Mouse (Mus musculus) MEL (cell line): ENCODE measurements around the gene Cenpt. TPM values are rescaled to one million over a fixed set of nuclear protein-coding genes. Genes with fewer than 3 reads are reported as not detected.
A peak's percentile ranks its signal among the peaks of the same experiment; 100 is the strongest.

ENCODE experiments used
- DNase-seq: peaks from one replicate; pipeline ENCODE4 v3.0.0; 2011; ENCODE audit warnings: low read depth, low spot score
- H3K27ac ChIP-seq: 2 replicates; pipeline ENCODE4 v1.5.1; 2012; ENCODE audit warnings: low read depth, mild to moderate bottlenecking, control low read depth, low read length, moderate library complexity; ENCODE audit not compliant: control insufficient read depth
- H3K27me3 ChIP-seq, 2 experiments: fragments of 150-350 bp in 1 of 2; sonication (generic) in 1 of 2; 2 replicates each; pipeline ENCODE4 v1.6.1; 2012; ENCODE audit warnings: low read length in 2 of 2, mild to moderate bottlenecking in 2 of 2, improper control_type of control experiment in 1 of 2, moderate library complexity in 1 of 2; ENCODE audit not compliant: insufficient read depth in 2 of 2, control insufficient read depth in 1 of 2
- H3K36me3 ChIP-seq, 2 experiments: 2 replicates each; pipeline ENCODE4 v1.6.1; 2012 to 2014; ENCODE audit warnings: low read length in 2 of 2, improper control_type of control experiment in 1 of 2, inconsistent platforms in 1 of 2, mild to moderate bottlenecking in 1 of 2; ENCODE audit not compliant: insufficient read depth in 2 of 2, control insufficient read depth in 1 of 2
- H3K4me1 ChIP-seq, 2 experiments: fragments of 150-350 bp in 1 of 2; sonication (generic) in 1 of 2; 2 replicates each; pipeline ENCODE4 v1.6.1; 2012; ENCODE audit warnings: low read length in 2 of 2, improper control_type of control experiment in 1 of 2, mild to moderate bottlenecking in 1 of 2; ENCODE audit not compliant: insufficient read depth in 2 of 2, control insufficient read depth in 1 of 2
- H3K4me3 ChIP-seq, 2 experiments: fragments of 150-350 bp in 1 of 2; sonication (generic) in 1 of 2; 2 replicates each; pipeline ENCODE4 v1.5.1; 2012; ENCODE audit warnings: low read depth in 2 of 2, low read length in 2 of 2, mild to moderate bottlenecking in 2 of 2, moderate library complexity in 2 of 2, control low read depth in 1 of 2, improper control_type of control experiment in 1 of 2; ENCODE audit not compliant: control insufficient read depth in 1 of 2, insufficient read depth in 1 of 2
- H3K79me2 ChIP-seq: 2 replicates; pipeline ENCODE4 v1.6.1; 2012; ENCODE audit warnings: mild to moderate bottlenecking, low read length, moderate library complexity; ENCODE audit not compliant: control insufficient read depth, poor library complexity, insufficient read depth
- H3K9ac ChIP-seq: 2 replicates; pipeline ENCODE4 v1.6.1; 2012; ENCODE audit warnings: low read depth, mild to moderate bottlenecking, control low read depth, low read length, moderate library complexity; ENCODE audit not compliant: control insufficient read depth, poor library complexity, severe bottlenecking
- H3K9me3 ChIP-seq: fragments of 150-350 bp; sonication (generic); replicated peaks from 2 replicates; pipeline ENCODE4 v1.6.1; 2012; ENCODE audit warnings: mild to moderate bottlenecking, low read length, improper control_type of control experiment, moderate library complexity; ENCODE audit not compliant: insufficient read depth
- BHLHE40 ChIP-seq: IDR thresholded peaks from 2 replicates; pipeline ENCODE4 v1.6.1; 2012; ENCODE audit warnings: low read depth, mild to moderate bottlenecking, inconsistent platforms, low read length, improper control_type of control experiment, borderline replicate concordance
- CHD1 ChIP-seq: IDR thresholded peaks from 2 replicates; pipeline ENCODE4 v1.6.1; 2012; ENCODE audit warnings: low read depth, mild to moderate bottlenecking, inconsistent platforms, low read length, improper control_type of control experiment
- CHD2 ChIP-seq: IDR thresholded peaks from 2 replicates; pipeline ENCODE4 v1.6.1; 2011; ENCODE audit warnings: low read length, improper control_type of control experiment
- CTCF ChIP-seq, 3 experiments: IDR thresholded peaks in 2 of 3; conservative IDR thresholded peaks in 1 of 3; 2 replicates each; pipeline ENCODE4 v1.5.1; 2011 to 2012; ENCODE audit warnings: low read length in 3 of 3, low read depth in 2 of 3, mild to moderate bottlenecking in 2 of 3, improper control_type of control experiment in 1 of 3, inconsistent platforms in 1 of 3, mixed read lengths in 1 of 3, moderate library complexity in 1 of 3; ENCODE audit not compliant: control insufficient read depth in 1 of 3, insufficient read depth in 1 of 3, poor library complexity in 1 of 3, severe bottlenecking in 1 of 3
- E2F4 ChIP-seq: IDR thresholded peaks from 2 replicates; pipeline ENCODE4 v1.6.1; 2011; ENCODE audit warnings: low read depth, low read length, improper control_type of control experiment, borderline replicate concordance
- ELF1 ChIP-seq: IDR thresholded peaks from 2 replicates; pipeline ENCODE4 v1.6.1; 2014; ENCODE audit warnings: low read depth, mild to moderate bottlenecking, inconsistent platforms, low read length, improper control_type of control experiment, moderate library complexity
- EP300 ChIP-seq, 2 experiments: IDR thresholded peaks; 2 replicates each; pipeline ENCODE4 v1.6.1; 2011; ENCODE audit warnings: improper control_type of control experiment in 2 of 2, low read length in 2 of 2, low read depth in 1 of 2, mild to moderate bottlenecking in 1 of 2
- GATA1 ChIP-seq: IDR thresholded peaks from 2 replicates; pipeline ENCODE4 v1.6.1; 2011; ENCODE audit warnings: low read depth, low read length, improper control_type of control experiment
- HCFC1 ChIP-seq: IDR thresholded peaks from 2 replicates; pipeline ENCODE4 v1.6.1; 2012; ENCODE audit warnings: low read depth, mild to moderate bottlenecking, inconsistent platforms, low read length, improper control_type of control experiment, moderate library complexity
- JUND ChIP-seq: IDR thresholded peaks from 2 replicates; pipeline ENCODE4 v1.6.1; 2011; ENCODE audit warnings: low read depth, mild to moderate bottlenecking, improper control_type of control experiment, low read length
- KAT2A ChIP-seq: conservative IDR thresholded peaks from 2 replicates; pipeline ENCODE4 v1.6.1; 2012; ENCODE audit warnings: low read depth, low read length, improper control_type of control experiment, inconsistent platforms
- MAFK ChIP-seq: IDR thresholded peaks from 2 replicates; pipeline ENCODE4 v1.6.1; 2011; ENCODE audit warnings: low read depth, mild to moderate bottlenecking, low read length, improper control_type of control experiment, borderline replicate concordance
- MAX ChIP-seq: IDR thresholded peaks from 2 replicates; pipeline ENCODE4 v1.6.1; 2011; ENCODE audit warnings: low read length, improper control_type of control experiment
- MAZ ChIP-seq: IDR thresholded peaks from 2 replicates; pipeline ENCODE4 v1.6.1; 2012; ENCODE audit warnings: low read depth, mild to moderate bottlenecking, inconsistent platforms, low read length, improper control_type of control experiment
- MEF2A ChIP-seq: IDR thresholded peaks from 2 replicates; pipeline ENCODE4 v1.6.1; 2014; ENCODE audit warnings: low read depth, mild to moderate bottlenecking, inconsistent platforms, low read length, improper control_type of control experiment; ENCODE audit not compliant: poor library complexity, insufficient replicate concordance, severe bottlenecking; ENCODE audit errors: extremely low read depth
- NELFE ChIP-seq: IDR thresholded peaks from 2 replicates; pipeline ENCODE4 v1.6.1; 2011; ENCODE audit warnings: low read depth, low read length, improper control_type of control experiment
- NRF1 ChIP-seq: IDR thresholded peaks from 2 replicates; pipeline ENCODE4 v1.6.1; 2014; ENCODE audit warnings: low read depth, mild to moderate bottlenecking, inconsistent platforms, low read length, improper control_type of control experiment, moderate library complexity; ENCODE audit not compliant: poor library complexity, insufficient read depth, severe bottlenecking
- POLR2A ChIP-seq, 2 experiments: IDR thresholded peaks; 2 replicates each; pipeline ENCODE4 v1.6.1; 2011 to 2012; ENCODE audit warnings: low read length in 2 of 2, mild to moderate bottlenecking in 2 of 2, control low read depth in 1 of 2, improper control_type of control experiment in 1 of 2, low read depth in 1 of 2, moderate library complexity in 1 of 2; ENCODE audit not compliant: control insufficient read depth in 1 of 2, insufficient read depth in 1 of 2, poor library complexity in 1 of 2
- POLR2AphosphoS2 ChIP-seq: IDR thresholded peaks from 2 replicates; pipeline ENCODE4 v1.6.1; 2011; ENCODE audit warnings: low read length, improper control_type of control experiment
- RCOR1 ChIP-seq: IDR thresholded peaks from 2 replicates; pipeline ENCODE4 v1.6.1; 2012; ENCODE audit warnings: low read depth, mild to moderate bottlenecking, inconsistent platforms, low read length, improper control_type of control experiment
- SMC3 ChIP-seq: IDR thresholded peaks from 2 replicates; pipeline ENCODE4 v1.6.1; 2011; ENCODE audit warnings: low read depth, low read length, improper control_type of control experiment
- TBP ChIP-seq: IDR thresholded peaks from 2 replicates; pipeline ENCODE4 v1.8.0; 2011; ENCODE audit warnings: low read depth, low read length, improper control_type of control experiment
- TCF12 ChIP-seq: IDR thresholded peaks from 2 replicates; pipeline ENCODE4 v1.6.1; 2014; ENCODE audit warnings: low read depth, mild to moderate bottlenecking, inconsistent platforms, low read length, improper control_type of control experiment, moderate library complexity
- USF2 ChIP-seq, 2 experiments: IDR thresholded peaks; 2 replicates each; pipeline ENCODE4 v1.6.1; 2011 to 2012; ENCODE audit warnings: improper control_type of control experiment in 2 of 2, low read length in 2 of 2, borderline replicate concordance in 1 of 2, inconsistent platforms in 1 of 2, low read depth in 1 of 2, mild to moderate bottlenecking in 1 of 2; ENCODE audit not compliant: insufficient read depth in 1 of 2
- ZC3H11A ChIP-seq: IDR thresholded peaks from 2 replicates; pipeline ENCODE4 v1.6.1; 2012; ENCODE audit warnings: low read depth, mild to moderate bottlenecking, inconsistent platforms, low read length, improper control_type of control experiment
- ZMIZ1 ChIP-seq: IDR thresholded peaks from 2 replicates; pipeline ENCODE4 v1.6.1; 2012; ENCODE audit warnings: low read depth, mild to moderate bottlenecking, inconsistent platforms, low read length, improper control_type of control experiment, moderate library complexity
- ZNF384 ChIP-seq: IDR thresholded peaks from 2 replicates; pipeline ENCODE4 v1.6.1; 2012; ENCODE audit warnings: low read depth, mild to moderate bottlenecking, inconsistent platforms, low read length, improper control_type of control experiment
- polyA plus RNA-seq, 2 experiments: library from polyadenylated mRNA; stranded (reverse) in 1 of 2; unstranded in 1 of 2; fragments of >175 nt in 1 of 2; fragments of >200 nt in 1 of 2; gene quantifications; 2 replicates each; pipeline versions ENCODE4 v1.2.1 to v1.2.4; 2012; ENCODE audit warnings: low replicate concordance in 2 of 2, low read depth in 1 of 2; ENCODE audit not compliant: insufficient read length in 2 of 2, insufficient read depth in 1 of 2, missing spikeins in 1 of 2
- total RNA-seq: library from RNA; depleted of rRNA; stranded (reverse); fragments of 300-350 nt; gene quantifications from 2 replicates; pipeline ENCODE4 v1.2.3, GENCODE M21; 2012

The Cenpt gene
- total and polyA plus RNA-seq, 3 experiments, result 14.2 to 26.5 TPM; not detected in 1

GRCm38 (mm10) chr8:105897801-105898480, 44.9 kb upstream of the Cenpt start:
- Histone ChIP-seq H3K9ac (no peak overlapping the region), H3K9me3 (no peaks in the 10 kb centered on the region), H3K4me1 (peaks cover 5 to 8% of the 10 kb centered on the region in 2 experiments), H3K27me3 (no peaks in the 10 kb centered on the region), H3K79me2 (peaks cover 6% of the 10 kb centered on the region; the same call in 1 of the 2 replicates), H3K36me3 (peaks cover 0 to 6% of the 10 kb centered on the region in 2 experiments; a peak in 2 of 4 replicates), H3K27ac (no peak overlapping the region), H3K4me3 (no peak overlapping the region)
- TF ChIP-seq TCF12 (no peak), ELF1 (no peak), TBP (no peak), POLR2A (IDR thresholded peaks at IDR 0.05; ENCODE audit: control insufficient read depth in 1 of 2, insufficient read depth in 1 of 2, low read depth in 1 of 2, low read length in 2 of 2, poor library complexity in 1 of 2) (no peak), E2F4 (no peak), USF2 (IDR thresholded peaks at IDR 0.05; ENCODE audit: borderline replicate concordance in 1 of 2, insufficient read depth in 1 of 2, low read depth in 1 of 2, low read length in 2 of 2) (no peak), JUND (no peak), ZC3H11A (no peak), NELFE (no peak), RCOR1 (no peak), MAX (no peak), POLR2AphosphoS2 (no peak), ZMIZ1 (no peak), NRF1 (no peak), ZNF384 (no peak), BHLHE40 (no peak)
- no peak for DNase-seq

- H3K9me3 ChIP-seq, result no peaks in the 10 kb centered on the region
- no peaks in the 10 kb centered on the region for H3K27me3 ChIP-seq
- no peak within 1 kb of the TSS for H3K9ac ChIP-seq
- peak; percentile 68 for DNase-seq
- no peaks in the 10 kb centered on the region; a peak in 1 of 4 replicates for H3K36me3 ChIP-seq
- H3K4me3 ChIP-seq, result no peak within 1 kb of the TSS
- TF ChIP-seq ZC3H11A (no peak), POLR2AphosphoS2 (no peak), EP300 (IDR thresholded peaks at IDR 0.05; ENCODE audit: low read depth in 1 of 2, low read length in 2 of 2) (no peak), SMC3 (no peak), MAFK (no peak), NELFE (no peak), GATA1 (no peak), MAZ (no peak), KAT2A (no peak), TCF12 (no peak), CTCF (IDR thresholded peaks at IDR 0.05 in 2 of 3, conservative IDR thresholded peaks at IDR 0.05 in 1 of 3; ENCODE audit: control insufficient read depth in 1 of 3, insufficient read depth in 1 of 3, low read depth in 2 of 3, low read length in 3 of 3, poor library complexity in 1 of 3, severe bottlenecking in 1 of 3) (no peak), MEF2A (no peak), HCFC1 (no peak), RCOR1 (no peak), CHD1 (no peak), CHD2 (no peak)
- H3K4me1 ChIP-seq, result no peaks in the 10 kb centered on the region
- no peak within 1 kb of the TSS for H3K27ac ChIP-seq
- no peaks in the 10 kb centered on the region for H3K79me2 ChIP-seq
These were observed 40.3 kb upstream of the Cenpt start, which contains the start of gene Nrn1l for GRCm38 (mm10) chr8:105893339-105893738. Gene Nrn1l, plus strand, starts transcription at chr8:105893567.
